Mouse (Mus musculus) myocyte (in vitro differentiated cells): ENCODE data around the gene Setd5. TPM values are rescaled to one million over a fixed set of nuclear protein-coding genes. Genes with fewer than 3 reads are reported as not detected.

Experiments used
- H3K27me3 ChIP-seq: one replicate; pipeline ENCODE4 v1.6.1; 2011; ENCODE audit not compliant: control insufficient read depth, insufficient read depth, insufficient read length
- H3K36me3 ChIP-seq: one replicate; pipeline ENCODE4 v1.6.1; 2011; ENCODE audit not compliant: control insufficient read depth, insufficient read depth
- H3K4me2 ChIP-seq: one replicate; pipeline ENCODE4 v1.6.1; 2011; ENCODE audit warnings: low read depth, control low read depth
- H3K4me3 ChIP-seq: one replicate; pipeline ENCODE4 v1.5.1; 2011; ENCODE audit warnings: mild to moderate bottlenecking, control low read depth, moderate library complexity
- H3K79me2 ChIP-seq: one replicate; pipeline ENCODE4 v1.6.1; 2011; ENCODE audit not compliant: control insufficient read depth, insufficient read depth
- H3ac ChIP-seq: one replicate; pipeline ENCODE4 v1.6.1; 2011; ENCODE audit not compliant: control insufficient read depth, insufficient read length
- CEBPB ChIP-seq: IDR thresholded peaks from 2 replicates; pipeline ENCODE4 v1.6.1; 2011; ENCODE audit warnings: mild to moderate bottlenecking, moderate library complexity; ENCODE audit not compliant: poor library complexity, insufficient read depth, severe bottlenecking
- E2F4 ChIP-seq: IDR thresholded peaks from one replicate; pipeline ENCODE4 v1.6.1; 2011; ENCODE audit warnings: mild to moderate bottlenecking, control low read depth, moderate library complexity; ENCODE audit not compliant: insufficient read depth
- MAX ChIP-seq: IDR thresholded peaks from one replicate; pipeline ENCODE4 v1.6.1; 2011; ENCODE audit warnings: low read depth, mild to moderate bottlenecking, control low read depth
- MYOD1 ChIP-seq, 3 experiments: IDR thresholded peaks; one replicate each; pipeline ENCODE4 v1.6.1; 2011; ENCODE audit warnings: control low read depth in 2 of 3, low read depth in 2 of 3, mild to moderate bottlenecking in 2 of 3, moderate library complexity in 1 of 3; ENCODE audit not compliant: insufficient read length in 2 of 3, control insufficient read depth in 1 of 3
- MYOG ChIP-seq, 3 experiments: IDR thresholded peaks; one replicate each; pipeline ENCODE4 v1.6.1; 2011; ENCODE audit warnings: control low read depth in 2 of 3, low read depth in 2 of 3, mild to moderate bottlenecking in 2 of 3; ENCODE audit not compliant: insufficient read length in 2 of 3, control insufficient read depth in 1 of 3, insufficient read depth in 1 of 3
- POLR2A ChIP-seq: IDR thresholded peaks from one replicate; pipeline ENCODE4 v1.6.1; 2011; ENCODE audit warnings: low read depth, mild to moderate bottlenecking, control low read depth, moderate library complexity; ENCODE audit not compliant: insufficient read length
- POLR2AphosphoS2 ChIP-seq: IDR thresholded peaks from one replicate; pipeline ENCODE4 v1.6.1; 2011; ENCODE audit warnings: low read depth, control low read depth; ENCODE audit not compliant: insufficient read length
- REST ChIP-seq: IDR thresholded peaks from one replicate; pipeline ENCODE4 v1.6.1; 2011; ENCODE audit warnings: mild to moderate bottlenecking, control low read depth, moderate library complexity; ENCODE audit not compliant: insufficient read depth, insufficient read length
- SRF ChIP-seq: IDR thresholded peaks from one replicate; pipeline ENCODE4 v1.6.1; 2011; ENCODE audit warnings: low read depth; ENCODE audit not compliant: control insufficient read depth, insufficient read length
- TCF12 ChIP-seq: IDR thresholded peaks from one replicate; pipeline ENCODE4 v1.6.1; 2011; ENCODE audit warnings: mild to moderate bottlenecking, control low read depth; ENCODE audit not compliant: poor library complexity, insufficient read depth, severe bottlenecking
- TCF3 ChIP-seq: IDR thresholded peaks from one replicate; pipeline ENCODE4 v1.6.1; 2011; ENCODE audit warnings: low read depth, control low read depth; ENCODE audit not compliant: insufficient read length
- USF1 ChIP-seq: IDR thresholded peaks from one replicate; pipeline ENCODE4 v1.6.1; 2011; ENCODE audit warnings: low read depth, mild to moderate bottlenecking, control low read depth, moderate library complexity
- polyA plus RNA-seq: library from polyadenylated mRNA; unstranded; fragments of >200 nt; fragmentation: generic; extraction: Trizol; gene quantifications from one replicate; pipeline ENCODE4 v1.2.1, GENCODE M21; 2012; ENCODE audit warnings: missing spikeins

The Setd5 gene
- polyA plus RNA-seq, 1 experiment, result 21.8 TPM

- Histone ChIP-seq H3ac (no peak overlapping the region), H3K79me2 (peaks cover 52% of the 10 kb centered on the region), H3K4me3 (no peak overlapping the region), H3K36me3 (peaks cover 64% of the 10 kb centered on the region), H3K4me2 (no peak overlapping the region), H3K27me3 (no peaks in the 10 kb centered on the region)
- TF ChIP-seq POLR2AphosphoS2 (no peak), CEBPB (no peak), TCF3 (no peak), TCF12 (no peak), SRF (no peak), USF1 (no peak), MYOG (IDR thresholded peaks at IDR 0.05; ENCODE audit: control insufficient read depth in 1 of 3, insufficient read depth in 1 of 3, insufficient read length in 2 of 3, low read depth in 2 of 3) (no peak), MAX (no peak)
These were observed 32.8 kb downstream of the Setd5 start for GRCm38 (mm10) chr6:113109956-113110355.

DNA sequence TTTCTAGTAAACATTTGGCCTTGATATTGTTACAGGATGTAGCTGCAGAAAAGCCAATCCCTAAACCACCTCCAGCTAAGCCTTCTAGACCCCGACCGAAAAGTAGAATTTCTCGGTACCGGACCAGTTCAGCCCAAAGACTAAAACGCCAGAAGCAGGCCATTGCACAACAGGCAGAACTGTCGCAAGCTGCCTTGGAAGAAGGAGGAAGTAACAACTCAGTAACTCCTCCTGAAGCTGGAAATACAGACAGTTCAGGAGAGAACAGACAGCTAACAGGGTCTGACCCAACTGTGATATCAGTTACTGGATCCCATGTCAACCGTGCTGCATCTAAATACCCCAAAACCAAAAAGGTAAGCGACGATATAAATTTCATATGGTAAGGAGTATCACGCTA lies 43.6 kb downstream of the Setd5 start:
- Histone ChIP-seq H3K4me2 (no peak overlapping the region), H3K36me3 (peaks cover 97% of the 10 kb centered on the region), H3K79me2 (peaks cover 8% of the 10 kb centered on the region), H3K4me3 (no peak overlapping the region), H3K27me3 (no peaks in the 10 kb centered on the region), H3ac (no peak overlapping the region)
- TF ChIP-seq E2F4 (no peak), MYOG (IDR thresholded peaks at IDR 0.05; ENCODE audit: control insufficient read depth in 1 of 3, insufficient read depth in 1 of 3, insufficient read length in 2 of 3, low read depth in 2 of 3) (no peak), MAX (no peak), REST (no peak), TCF3 (no peak), CEBPB (no peak), POLR2AphosphoS2 (no peak), USF1 (no peak)

DNA sequence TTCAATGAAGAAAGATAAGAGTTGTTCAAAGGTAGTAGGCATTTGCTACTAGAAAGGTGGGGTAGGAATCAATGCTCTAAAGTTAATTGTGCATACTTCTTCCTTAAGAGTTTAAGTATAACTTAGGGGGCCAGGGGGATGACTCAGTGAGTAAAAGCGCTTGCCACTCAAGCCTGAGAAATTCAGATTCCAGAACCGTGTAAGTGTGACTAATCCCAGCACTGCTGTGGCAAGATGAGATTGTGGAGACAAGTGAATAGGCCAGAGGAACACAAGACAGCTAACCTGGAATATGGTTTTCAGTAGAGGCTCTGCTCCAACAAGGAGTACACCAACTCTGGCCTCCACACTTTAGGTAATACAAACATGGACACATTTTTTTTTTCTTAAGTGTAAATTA lies 56.2 kb downstream of the Setd5 start:
- Histone ChIP-seq H3K36me3 (peaks cover 71% of the 10 kb centered on the region), H3ac (no peak overlapping the region), H3K4me2 (no peak overlapping the region), H3K79me2 (peaks cover 8% of the 10 kb centered on the region), H3K4me3 (no peak overlapping the region), H3K27me3 (no peaks in the 10 kb centered on the region)
- no peak for TF ChIP-seq TCF3
- TF ChIP-seq MYOG (IDR thresholded peaks at IDR 0.05; ENCODE audit: control insufficient read depth in 1 of 3, insufficient read depth in 1 of 3, insufficient read length in 2 of 3, low read depth in 2 of 3), result no peak
- no peak for TF ChIP-seq E2F4
- TF ChIP-seq POLR2A, result no peak
- TF ChIP-seq REST, result no peak
- no peak for TF ChIP-seq USF1
- TF ChIP-seq CEBPB, result no peak
- no peak for TF ChIP-seq MAX
- TF ChIP-seq SRF, result no peak
- no peak for TF ChIP-seq TCF12
- no peak for TF ChIP-seq MYOD1 (IDR thresholded peaks at IDR 0.05; ENCODE audit: control insufficient read depth in 1 of 3, insufficient read length in 2 of 3, low read depth in 2 of 3)
- TF ChIP-seq POLR2AphosphoS2, result no peak

DNA sequence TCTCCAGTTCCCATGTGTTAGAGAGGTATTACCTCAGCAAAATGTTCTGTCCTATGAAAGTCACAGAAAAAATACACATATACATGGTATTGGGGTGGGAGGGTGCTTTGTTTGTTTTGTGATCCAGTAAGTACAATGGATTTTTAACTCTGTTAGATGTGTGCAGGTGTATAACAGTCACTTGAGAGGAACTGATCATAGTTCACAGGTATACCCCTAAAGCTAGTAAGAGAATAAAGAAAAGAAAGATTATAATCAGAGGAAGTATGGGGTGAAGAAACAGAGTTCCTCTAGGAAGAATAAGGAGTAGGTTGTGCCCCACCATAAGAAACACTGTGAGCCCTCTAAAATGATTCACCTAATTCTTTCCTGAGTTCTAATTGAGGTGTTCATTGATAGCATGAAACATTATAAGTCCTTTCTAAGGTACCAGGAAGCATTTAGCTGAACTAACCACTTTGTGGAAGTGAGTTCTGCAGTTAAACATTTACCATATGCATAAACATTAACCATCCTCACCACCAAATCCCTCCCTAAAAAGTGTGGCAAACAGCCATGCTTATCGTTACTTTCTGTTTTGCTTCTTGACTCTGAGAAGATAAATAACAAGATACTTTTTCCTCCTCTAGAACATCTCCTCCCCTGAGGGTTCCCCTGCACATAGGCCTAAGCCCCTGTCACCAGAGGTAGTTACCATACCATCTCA lies 64.4 kb downstream of the Setd5 start:
- H3K27me3 ChIP-seq, result no peaks in the 10 kb centered on the region
- TF ChIP-seq CEBPB, result no peak
- no peak for TF ChIP-seq POLR2AphosphoS2
- no peak for TF ChIP-seq MYOG (IDR thresholded peaks at IDR 0.05; ENCODE audit: control insufficient read depth in 1 of 3, insufficient read depth in 1 of 3, insufficient read length in 2 of 3, low read depth in 2 of 3)
- no peak for TF ChIP-seq MAX
- TF ChIP-seq REST, result no peak
- TF ChIP-seq E2F4, result no peak
- no peak for TF ChIP-seq MYOD1 (IDR thresholded peaks at IDR 0.05; ENCODE audit: control insufficient read depth in 1 of 3, insufficient read length in 2 of 3, low read depth in 2 of 3)
- TF ChIP-seq SRF, result no peak
- TF ChIP-seq TCF12, result no peak
- no peak for TF ChIP-seq USF1
- no peak overlapping the region for H3ac ChIP-seq
- no peak overlapping the region for H3K4me3 ChIP-seq
- H3K36me3 ChIP-seq, result peaks cover 82% of the 10 kb centered on the region
- H3K4me2 ChIP-seq, result no peak overlapping the region
- peaks cover 9% of the 10 kb centered on the region for H3K79me2 ChIP-seq

DNA sequence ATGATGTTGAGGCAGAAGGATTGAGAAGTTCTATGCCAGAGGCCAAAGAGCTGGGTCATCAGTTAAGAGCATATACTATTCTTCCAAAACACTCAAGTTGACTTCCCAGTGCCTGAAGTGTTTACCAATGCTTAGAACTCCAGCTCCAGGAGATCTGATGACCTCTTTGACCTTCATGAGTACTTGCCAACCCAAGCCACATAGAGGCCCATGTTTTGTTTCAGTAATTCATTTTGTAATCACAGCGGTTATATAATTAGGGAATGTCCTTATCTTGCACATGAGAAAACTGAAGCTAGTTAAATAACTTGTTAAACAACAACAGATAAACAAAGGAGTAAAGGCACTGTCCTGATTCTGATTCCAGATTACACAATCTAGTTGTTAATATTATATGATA lies 67.6 kb downstream of the Setd5 start:
- no peak for TF ChIP-seq TCF3
- no peak for TF ChIP-seq SRF
- no peak for TF ChIP-seq CEBPB
- no peak for TF ChIP-seq POLR2AphosphoS2
- no peak for TF ChIP-seq REST
- TF ChIP-seq TCF12, result no peak
- no peak for TF ChIP-seq MYOG (IDR thresholded peaks at IDR 0.05; ENCODE audit: control insufficient read depth in 1 of 3, insufficient read depth in 1 of 3, insufficient read length in 2 of 3, low read depth in 2 of 3)
- Histone ChIP-seq H3K4me2 (no peak overlapping the region), H3K27me3 (no peaks in the 10 kb centered on the region), H3K4me3 (no peak overlapping the region), H3ac (no peak overlapping the region), H3K79me2 (no peaks in the 10 kb centered on the region), H3K36me3 (peaks cover 86% of the 10 kb centered on the region)
